Mouse (Mus musculus): ENCODE data around the gene Mrps14. TPM values are rescaled to one million over a fixed set of nuclear protein-coding genes. Genes with fewer than 3 reads are reported as not detected.
A peak's percentile ranks its signal among the peaks of the same experiment; 100 is the strongest.

Mrps14 gene
- polyA plus RNA-seq, 1 experiment from 2014 or later, result 271 TPM

DNA sequence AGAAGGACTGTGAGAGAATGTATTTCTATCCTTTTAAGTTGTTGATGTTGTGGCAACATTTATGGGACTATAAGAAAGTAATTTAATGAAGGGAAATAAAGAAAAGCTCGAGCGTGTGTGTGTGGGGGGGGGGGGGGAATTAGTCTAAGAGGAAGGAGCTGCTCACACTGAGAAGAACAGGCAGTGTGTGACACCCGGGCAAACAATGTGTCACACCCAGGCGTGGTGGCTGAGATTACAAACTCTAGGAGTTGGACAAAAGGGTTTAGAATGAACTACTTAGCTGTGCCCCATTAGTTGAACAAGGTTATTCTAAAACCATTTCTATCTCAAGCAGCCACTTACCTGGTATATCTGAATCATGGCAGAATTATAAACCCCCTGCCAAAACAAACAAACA is 13.8 kb upstream of the Mrps14 start:
- peak; percentile 47; the same call in 1 of the 2 replicates for ATAC-seq (ENCODE audit: insufficient read depth, low FRiP score)
- Histone ChIP-seq H3K9me3 (replicated peaks; ENCODE audit: control insufficient read depth, low read length) (no peaks in the 10 kb centered on the region), H3K9ac (ENCODE audit: low read length) (no peak overlapping the region), H3K27me3 (ENCODE audit: control insufficient read depth, insufficient read depth, low read length) (no peaks in the 10 kb centered on the region), H3K4me2 (ENCODE audit: low read depth, low read length) (no peak overlapping the region), H3K27ac (ENCODE audit: low read length) (no peak overlapping the region), H3K4me3 (replicated peaks; ENCODE audit: low read length) (no peak overlapping the region), H3K36me3 (ENCODE audit: control insufficient read depth, insufficient read depth, low read length) (no peaks in the 10 kb centered on the region), H3K4me1 (ENCODE audit: control insufficient read depth, insufficient read depth, low read length) (no peaks in the 10 kb centered on the region)
- 64% methylated on average over 4 of the region's 4 CpGs for WGBS

DNA sequence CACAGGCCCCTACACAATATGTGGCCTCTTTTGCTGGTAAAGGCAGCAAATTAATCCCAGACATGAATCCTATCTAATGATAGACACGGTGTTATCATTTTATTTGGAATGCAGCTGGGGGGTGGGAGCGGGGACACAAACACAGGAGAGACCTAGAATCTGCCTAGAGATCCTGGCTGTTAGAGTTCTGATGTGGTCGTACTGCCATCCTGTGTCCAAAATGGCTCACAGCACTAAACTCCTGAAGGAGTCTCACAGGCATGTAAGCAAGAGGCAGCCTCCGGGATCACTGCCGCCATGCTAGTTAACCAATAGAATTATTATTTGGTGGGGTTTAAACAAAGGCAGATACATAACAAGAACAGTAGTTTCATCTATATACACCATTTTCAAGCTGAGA is 10.5 kb upstream of the Mrps14 start:
- H3K9ac ChIP-seq (ENCODE audit: low read length), result no peak overlapping the region
- peak; percentile 33; the same call in 1 of the 2 replicates for ATAC-seq (ENCODE audit: insufficient read depth, low FRiP score)
- WGBS, result 20% methylated on average over 5 of the region's 5 CpGs

DNA sequence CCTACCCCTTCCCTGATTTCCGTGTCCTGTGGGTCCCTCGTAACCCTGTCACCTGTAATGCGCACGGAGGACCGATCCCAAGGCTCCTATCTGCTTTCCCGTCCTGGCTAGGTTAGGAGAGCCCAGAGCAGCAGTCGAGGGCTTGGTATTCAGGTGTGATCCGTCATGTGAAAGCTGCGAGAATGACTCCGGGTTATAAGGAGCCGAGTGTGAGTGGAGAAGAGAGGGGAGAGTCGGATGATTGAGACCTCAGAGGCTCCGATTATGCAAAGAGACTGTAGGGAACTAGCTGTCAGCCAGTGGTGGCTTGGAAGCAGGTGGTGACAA is 285 bp downstream of the Mrps14 start:
- Histone ChIP-seq H3K9me3 (replicated peaks; ENCODE audit: control insufficient read depth, low read length) (no peaks in the 10 kb centered on the region), H3K4me3 (replicated peaks; ENCODE audit: low read length) (peak overlapping the region; percentile 75), H3K4me2 (ENCODE audit: low read depth, low read length) (peak overlapping the region; percentile 88), H3K36me3 (ENCODE audit: control insufficient read depth, insufficient read depth, low read length) (peaks cover 4% of the 10 kb centered on the region), H3K27ac (ENCODE audit: low read length) (peak overlapping the region; percentile 77), H3K9ac (ENCODE audit: low read length) (peak overlapping the region; percentile 92), H3K27me3 (ENCODE audit: control insufficient read depth, insufficient read depth, low read length) (no peaks in the 10 kb centered on the region), H3K4me1 (ENCODE audit: control insufficient read depth, insufficient read depth, low read length) (peaks cover 3% of the 10 kb centered on the region; the same call in 1 of the 2 replicates)
- ATAC-seq (ENCODE audit: insufficient read depth, low FRiP score), result no peak; the same call in 1 of the 2 replicates
- under 1% methylated on average over 13 of the region's 13 CpGs for WGBS

More for the DNA sequence above, 10.5 kb upstream of the Mrps14 start:
- H3K4me1 ChIP-seq (ENCODE audit: control insufficient read depth, insufficient read depth, low read length), result no peaks in the 10 kb centered on the region
- H3K4me3 ChIP-seq (replicated peaks; ENCODE audit: low read length), result no peak overlapping the region
- no peak overlapping the region for H3K27ac ChIP-seq (ENCODE audit: low read length)
- H3K9me3 ChIP-seq (replicated peaks; ENCODE audit: control insufficient read depth, low read length), result no peaks in the 10 kb centered on the region
- no peaks in the 10 kb centered on the region for H3K27me3 ChIP-seq (ENCODE audit: control insufficient read depth, insufficient read depth, low read length)
- 0 out of 2 replicates have a peak overlapping the region, but pooled peaks have one; percentile 27 for H3K4me2 ChIP-seq (ENCODE audit: low read depth, low read length)
- H3K36me3 ChIP-seq (ENCODE audit: control insufficient read depth, insufficient read depth, low read length), result no peaks in the 10 kb centered on the region

DNA sequence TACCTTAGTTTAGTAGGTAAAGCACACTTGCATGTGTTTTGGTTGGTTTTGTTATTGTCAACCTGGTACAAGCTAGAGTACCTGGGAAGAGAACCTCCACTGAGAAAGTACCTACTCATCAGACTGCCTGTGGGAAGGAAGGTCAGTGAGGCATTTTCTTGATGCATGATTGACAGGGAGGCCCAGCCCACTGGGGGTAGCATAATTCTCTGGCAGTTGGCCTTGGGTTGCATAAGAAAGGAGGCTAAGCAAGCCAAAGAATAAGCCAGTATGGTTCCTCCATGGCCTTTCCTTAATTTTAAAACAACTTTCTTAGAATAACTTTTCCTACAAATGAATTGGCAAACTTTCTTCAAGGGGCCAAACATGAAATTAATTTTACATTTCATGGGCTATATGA is 10.5 kb downstream of the Mrps14 start:
- Histone ChIP-seq H3K4me1 (ENCODE audit: control insufficient read depth, insufficient read depth, low read length) (0 out of 2 replicates have a peak, but pooled peaks cover 3% of the 10 kb centered on the region), H3K9me3 (replicated peaks; ENCODE audit: control insufficient read depth, low read length) (no peaks in the 10 kb centered on the region), H3K36me3 (ENCODE audit: control insufficient read depth, insufficient read depth, low read length) (peaks cover 32% of the 10 kb centered on the region), H3K4me2 (ENCODE audit: low read depth, low read length) (no peak overlapping the region), H3K9ac (ENCODE audit: low read length) (no peak overlapping the region), H3K27me3 (ENCODE audit: control insufficient read depth, insufficient read depth, low read length) (no peaks in the 10 kb centered on the region), H3K4me3 (replicated peaks; ENCODE audit: low read length) (no peak overlapping the region), H3K27ac (ENCODE audit: low read length) (no peak overlapping the region)
- ATAC-seq (ENCODE audit: insufficient read depth, low FRiP score), result no peak

GRCm38 (mm10) chr1:160209844-160210243 is 14.8 kb downstream of the Mrps14 start:
- WGBS, result 70% methylated on average over 2 of the region's 2 CpGs
- no peak for ATAC-seq (ENCODE audit: insufficient read depth, low FRiP score)
- Histone ChIP-seq H3K9me3 (replicated peaks; ENCODE audit: control insufficient read depth, low read length) (no peaks in the 10 kb centered on the region), H3K27me3 (ENCODE audit: control insufficient read depth, insufficient read depth, low read length) (no peaks in the 10 kb centered on the region), H3K4me2 (ENCODE audit: low read depth, low read length) (no peak overlapping the region), H3K36me3 (ENCODE audit: control insufficient read depth, insufficient read depth, low read length) (peaks cover 21% of the 10 kb centered on the region; the same call in 1 of the 2 replicates), H3K4me1 (ENCODE audit: control insufficient read depth, insufficient read depth, low read length) (peaks cover 16% of the 10 kb centered on the region), H3K9ac (ENCODE audit: low read length) (0 out of 2 replicates have a peak overlapping the region, but pooled peaks have one; percentile 10), H3K27ac (ENCODE audit: low read length) (no peak overlapping the region), H3K4me3 (replicated peaks; ENCODE audit: low read length) (no peak overlapping the region)

GRCm38 (mm10) chr1:160210566-160210965 is 15.6 kb downstream of the Mrps14 start:
- Histone ChIP-seq H3K9me3 (replicated peaks; ENCODE audit: control insufficient read depth, low read length) (no peaks in the 10 kb centered on the region), H3K4me1 (ENCODE audit: control insufficient read depth, insufficient read depth, low read length) (peaks cover 16% of the 10 kb centered on the region), H3K4me2 (ENCODE audit: low read depth, low read length) (peak overlapping the region; percentile 70), H3K4me3 (replicated peaks; ENCODE audit: low read length) (peak overlapping the region; percentile 96), H3K9ac (ENCODE audit: low read length) (no peak overlapping the region), H3K27me3 (ENCODE audit: control insufficient read depth, insufficient read depth, low read length) (no peaks in the 10 kb centered on the region), H3K27ac (ENCODE audit: low read length) (no peak overlapping the region), H3K36me3 (ENCODE audit: control insufficient read depth, insufficient read depth, low read length) (peaks cover 16% of the 10 kb centered on the region; the same call in 1 of the 2 replicates)
- 46% methylated on average over 3 of the region's 3 CpGs for WGBS
- no peak for ATAC-seq (ENCODE audit: insufficient read depth, low FRiP score)

- no peak for ATAC-seq (ENCODE audit: insufficient read depth, low FRiP score)
- H3K9me3 ChIP-seq (replicated peaks; ENCODE audit: control insufficient read depth, low read length), result no peaks in the 10 kb centered on the region
- peak overlapping the region; percentile 95 for H3K9ac ChIP-seq (ENCODE audit: low read length)
- 0 out of 2 replicates have a peak, but pooled peaks cover 10% of the 10 kb centered on the region for H3K36me3 ChIP-seq (ENCODE audit: control insufficient read depth, insufficient read depth, low read length)
- no peaks in the 10 kb centered on the region for H3K27me3 ChIP-seq (ENCODE audit: control insufficient read depth, insufficient read depth, low read length)
- H3K4me3 ChIP-seq (replicated peaks; ENCODE audit: low read length), result peak overlapping the region; percentile 96
- WGBS, result 2% methylated on average over 8 of the region's 8 CpGs
- H3K27ac ChIP-seq (ENCODE audit: low read length), result peak overlapping the region; percentile 96
- H3K4me1 ChIP-seq (ENCODE audit: control insufficient read depth, insufficient read depth, low read length), result peaks cover 16% of the 10 kb centered on the region
- H3K4me2 ChIP-seq (ENCODE audit: low read depth, low read length), result peak overlapping the region; percentile 70
Measured at GRCm38 (mm10) chr1:160211597-160212122, 16.6 kb downstream of the Mrps14 start.

GRCm38 (mm10) chr1:160212123-160212691 is 17.2 kb downstream of the Mrps14 start:
- 0 out of 2 replicates have a peak, but pooled peaks cover 8% of the 10 kb centered on the region for H3K36me3 ChIP-seq (ENCODE audit: control insufficient read depth, insufficient read depth, low read length)
- H3K27ac ChIP-seq (ENCODE audit: low read length), result peak overlapping the region; percentile 96
- H3K4me3 ChIP-seq (replicated peaks; ENCODE audit: low read length), result peak overlapping the region; percentile 96
- peaks cover 16% of the 10 kb centered on the region for H3K4me1 ChIP-seq (ENCODE audit: control insufficient read depth, insufficient read depth, low read length)
- H3K9me3 ChIP-seq (replicated peaks; ENCODE audit: control insufficient read depth, low read length), result no peaks in the 10 kb centered on the region
- peak; percentile 51 for ATAC-seq (ENCODE audit: insufficient read depth, low FRiP score)
- peak overlapping the region; percentile 95 for H3K9ac ChIP-seq (ENCODE audit: low read length)
- peak overlapping the region; percentile 70 for H3K4me2 ChIP-seq (ENCODE audit: low read depth, low read length)
- H3K27me3 ChIP-seq (ENCODE audit: control insufficient read depth, insufficient read depth, low read length), result no peaks in the 10 kb centered on the region
- under 1% methylated on average over 45 of the region's 45 CpGs for WGBS

Measured in stomach, embryonic 16.5 days (tissue).